Mouse (Mus musculus): ENCODE data around the gene Ttc21a. TPM values are rescaled to one million over a fixed set of nuclear protein-coding genes. Genes with fewer than 3 reads are reported as not detected.
A peak's percentile ranks its signal among the peaks of the same experiment; 100 is the strongest.

Ttc21a gene
- polyA plus RNA-seq, 1 experiment, result not detected

- Histone ChIP-seq H3K4me1 (ENCODE audit: control insufficient read depth) (peaks cover 43% of the 10 kb centered on the region), H3K9me3 (ENCODE audit: control insufficient read depth, low read length) (no peaks in the 10 kb centered on the region), H3K4me3 (replicated peaks) (peak overlapping the region; percentile 63), H3K27me3 (ENCODE audit: control insufficient read depth) (peaks cover 46% of the 10 kb centered on the region), H3K36me3 (ENCODE audit: control insufficient read depth) (no peaks in the 10 kb centered on the region)
- TF ChIP-seq TAL1 (IDR thresholded peaks at IDR 0.05; ENCODE audit: low read length), result no peak
Observed at GRCm38 (mm10) chr9:119982241-119982811, 44.9 kb downstream of the Ttc21a start.

GRCm38 (mm10) chr9:119982956-119983551 lies 45.6 kb downstream of the Ttc21a start:
- peaks cover 42% of the 10 kb centered on the region for H3K4me1 ChIP-seq (ENCODE audit: control insufficient read depth)

GRCm38 (mm10) chr9:119983585-119984535 lies 46.5 kb downstream of the Ttc21a start:
- H3K9me3 ChIP-seq (ENCODE audit: control insufficient read depth, low read length), result no peaks in the 10 kb centered on the region
- H3K27me3 ChIP-seq (ENCODE audit: control insufficient read depth), result peaks cover 46% of the 10 kb centered on the region
- H3K36me3 ChIP-seq (ENCODE audit: control insufficient read depth), result no peaks in the 10 kb centered on the region
- peak overlapping the region; percentile 63 for H3K4me3 ChIP-seq (replicated peaks)
- H3K4me1 ChIP-seq (ENCODE audit: control insufficient read depth), result peaks cover 39% of the 10 kb centered on the region
- TF ChIP-seq GATA1 (IDR thresholded peaks at IDR 0.05; ENCODE audit: low read length) (no peak), TAL1 (IDR thresholded peaks at IDR 0.05; ENCODE audit: low read length) (no peak)

More at GRCm38 (mm10) chr9:119982956-119983551, 45.6 kb downstream of the Ttc21a start:
- no peak for TF ChIP-seq TAL1 (IDR thresholded peaks at IDR 0.05; ENCODE audit: low read length)
- no peak for TF ChIP-seq GATA1 (IDR thresholded peaks at IDR 0.05; ENCODE audit: low read length)
- Histone ChIP-seq H3K36me3 (ENCODE audit: control insufficient read depth) (no peaks in the 10 kb centered on the region), H3K9me3 (ENCODE audit: control insufficient read depth, low read length) (no peaks in the 10 kb centered on the region), H3K27me3 (ENCODE audit: control insufficient read depth) (peaks cover 46% of the 10 kb centered on the region), H3K4me3 (replicated peaks) (peak overlapping the region; percentile 63)

- Histone ChIP-seq H3K4me1 (ENCODE audit: control insufficient read depth) (peaks cover 39% of the 10 kb centered on the region), H3K36me3 (ENCODE audit: control insufficient read depth) (no peaks in the 10 kb centered on the region), H3K4me3 (replicated peaks) (peak within 1 kb of the TSS; percentile 63), H3K27me3 (ENCODE audit: control insufficient read depth) (peaks cover 46% of the 10 kb centered on the region), H3K9me3 (ENCODE audit: control insufficient read depth, low read length) (no peaks in the 10 kb centered on the region)
- TF ChIP-seq GATA1 (IDR thresholded peaks at IDR 0.05; ENCODE audit: low read length) (no peak), TAL1 (IDR thresholded peaks at IDR 0.05; ENCODE audit: low read length) (no peak)
Observed at GRCm38 (mm10) chr9:119984536-119985011, 47.2 kb downstream of the Ttc21a start, which contains the start of gene Csrnp1. TSS of gene Csrnp1 (minus strand) at chr9:119984658.

- Histone ChIP-seq H3K36me3 (ENCODE audit: control insufficient read depth) (no peaks in the 10 kb centered on the region), H3K4me3 (replicated peaks) (no peak overlapping the region), H3K9me3 (ENCODE audit: control insufficient read depth, low read length) (no peaks in the 10 kb centered on the region), H3K4me1 (ENCODE audit: control insufficient read depth) (peaks cover 34% of the 10 kb centered on the region), H3K27me3 (ENCODE audit: control insufficient read depth) (peaks cover 45% of the 10 kb centered on the region)
- no peak for TF ChIP-seq GATA1 (IDR thresholded peaks at IDR 0.05; ENCODE audit: low read length)
- no peak for TF ChIP-seq TAL1 (IDR thresholded peaks at IDR 0.05; ENCODE audit: low read length)
Observed at GRCm38 (mm10) chr9:119985881-119986574, 48.6 kb downstream of the Ttc21a start.

- Histone ChIP-seq H3K4me3 (replicated peaks) (no peak overlapping the region), H3K27me3 (ENCODE audit: control insufficient read depth) (peaks cover 26% of the 10 kb centered on the region), H3K9me3 (ENCODE audit: control insufficient read depth, low read length) (no peaks in the 10 kb centered on the region), H3K36me3 (ENCODE audit: control insufficient read depth) (no peaks in the 10 kb centered on the region), H3K4me1 (ENCODE audit: control insufficient read depth) (peaks cover 12% of the 10 kb centered on the region)
- TF ChIP-seq TAL1 (IDR thresholded peaks at IDR 0.05; ENCODE audit: low read length) (no peak), GATA1 (IDR thresholded peaks at IDR 0.05; ENCODE audit: low read length) (no peak)
Observed at GRCm38 (mm10) chr9:119988304-119988703, 50.9 kb downstream of the Ttc21a start.

- Histone ChIP-seq H3K9me3 (ENCODE audit: control insufficient read depth, low read length) (no peaks in the 10 kb centered on the region), H3K36me3 (ENCODE audit: control insufficient read depth) (no peaks in the 10 kb centered on the region), H3K4me3 (replicated peaks) (no peak overlapping the region), H3K4me1 (ENCODE audit: control insufficient read depth) (peaks cover 3% of the 10 kb centered on the region), H3K27me3 (ENCODE audit: control insufficient read depth) (peaks cover 4% of the 10 kb centered on the region)
- TF ChIP-seq TAL1 (IDR thresholded peaks at IDR 0.05; ENCODE audit: low read length), result no peak
- no peak for TF ChIP-seq GATA1 (IDR thresholded peaks at IDR 0.05; ENCODE audit: low read length)
Observed at GRCm38 (mm10) chr9:119991310-119991709, 53.9 kb downstream of the Ttc21a start.

GRCm38 (mm10) chr9:119993092-119993844 lies 55.9 kb downstream of the Ttc21a start:
- H3K4me1 ChIP-seq (ENCODE audit: control insufficient read depth), result peaks cover 3% of the 10 kb centered on the region
- no peak for TF ChIP-seq TAL1 (IDR thresholded peaks at IDR 0.05; ENCODE audit: low read length)
- TF ChIP-seq GATA1 (IDR thresholded peaks at IDR 0.05; ENCODE audit: low read length), result no peak
- H3K27me3 ChIP-seq (ENCODE audit: control insufficient read depth), result peaks cover 4% of the 10 kb centered on the region
- no peak overlapping the region for H3K4me3 ChIP-seq (replicated peaks)
- H3K9me3 ChIP-seq (ENCODE audit: control insufficient read depth, low read length), result no peaks in the 10 kb centered on the region
- no peaks in the 10 kb centered on the region for H3K36me3 ChIP-seq (ENCODE audit: control insufficient read depth)

Measured in erythroblast, embryonic 14.5 days (primary cell).